Mouse (Mus musculus) spleen, adult 18-20 months (tissue): ENCODE measurements around the gene Tmc7.

Source experiments
- DNase-seq, 2 experiments: peaks; one replicate each; pipeline ENCODE4 v3.0.0; 2022; ENCODE audit warnings: mixed read lengths in 2 of 2

Gene Tmc7

GRCm38 (mm10) chr7:118499784-118500435 lies 84.6 kb downstream of the Tmc7 start:
- DNase-seq, result no peak

- DNase-seq, result no peak
Measured at GRCm38 (mm10) chr7:118498984-118499783, 85.4 kb downstream of the Tmc7 start.

GRCm38 (mm10) chr7:118494892-118495579 lies 89.5 kb downstream of the Tmc7 start:
- DNase-seq, result no peak

- no peak for DNase-seq
Measured at GRCm38 (mm10) chr7:118493892-118494291, 90.6 kb downstream of the Tmc7 start.

GRCm38 (mm10) chr7:118491431-118492147 lies 92.9 kb downstream of the Tmc7 start, which contains the start of gene Itpripl2:
Gene Itpripl2 (minus strand): TSS chr7:118491975.
- peak; percentile 29 to 60 for DNase-seq

GRCm38 (mm10) chr7:118490666-118491430 lies 93.7 kb downstream of the Tmc7 start:
- DNase-seq, result no peak

- DNase-seq, result no peak
Measured at GRCm38 (mm10) chr7:118489706-118490665, 94.5 kb downstream of the Tmc7 start.

GRCm38 (mm10) chr7:118488060-118488664 lies 96.4 kb downstream of the Tmc7 start:
- no peak for DNase-seq

GRCm38 (mm10) chr7:118486917-118487316 lies 97.6 kb downstream of the Tmc7 start:
- DNase-seq, result no peak
